Mouse (Mus musculus) lung, embryonic 14.5 days (tissue): ENCODE results near the gene Cnot6l. TPM values are rescaled to one million over a fixed set of nuclear protein-coding genes. Genes with fewer than 3 reads are reported as not detected.

Source experiments
- ATAC-seq: fragments of 200-750 bp; cut with Nextera tagmentation; 2 replicates; pipeline ENCODE4 v1.8.0; 2017; ENCODE audit warnings: mild to moderate bottlenecking, moderate TSS enrichment, moderate library complexity; ENCODE audit not compliant: insufficient read depth
- DNase-seq: peaks from one replicate; pipeline ENCODE4 v3.0.0-alpha.2; 2015
- H3K27ac ChIP-seq: fragments of 300-500 bp; sonication (generic); 2 replicates; pipeline ENCODE4 v1.5.1; 2014; ENCODE audit warnings: low read depth, mild to moderate bottlenecking, moderate library complexity
- H3K27me3 ChIP-seq: fragments of 300-500 bp; sonication (generic); 2 replicates; pipeline ENCODE4 v1.6.1; 2014; ENCODE audit warnings: low read length, control low read depth; ENCODE audit not compliant: insufficient read depth
- H3K36me3 ChIP-seq: fragments of 300-500 bp; sonication (generic); 2 replicates; pipeline ENCODE4 v1.6.1; 2014; ENCODE audit warnings: control low read depth; ENCODE audit not compliant: insufficient read depth
- H3K4me1 ChIP-seq: fragments of 300-500 bp; sonication (generic); 2 replicates; pipeline ENCODE4 v1.6.1; 2014; ENCODE audit warnings: antibody characterized with exemption, control low read depth; ENCODE audit not compliant: insufficient read depth
- H3K4me2 ChIP-seq: fragments of 300-500 bp; sonication (generic); 2 replicates; pipeline ENCODE4 v1.6.1; 2014; ENCODE audit warnings: mild to moderate bottlenecking
- H3K4me3 ChIP-seq: fragments of 300-500 bp; sonication (generic); 2 replicates; pipeline ENCODE4 v1.5.1; 2014; ENCODE audit warnings: low read depth, low read length
- H3K9ac ChIP-seq: fragments of 300-500 bp; sonication (generic); 2 replicates; pipeline ENCODE4 v1.6.1; 2014
- H3K9me3 ChIP-seq: fragments of 300-500 bp; sonication (generic); 2 replicates; pipeline ENCODE4 v1.6.1; 2016; ENCODE audit warnings: low read depth, low read length, control low read depth
- CTCF ChIP-seq: IDR thresholded peaks from 2 replicates; pipeline ENCODE4 v1.5.1; 2016; ENCODE audit warnings: antibody characterized with exemption, low read depth
- WGBS: fragments of 180-500 bp; shearing (Covaris S2); extraction: QIAGEN DNeasy Blood & Tissue Kit; methylation state at CpG from one replicate; pipeline ENCODE4 v1.1.7; 2014; 5-methylcytosine and 5-hydroxymethylcytosine counted together
- polyA plus RNA-seq: library from polyadenylated mRNA; unstranded; fragments of >200 nt; fragmentation: Nextera tagmentation; extraction: Ambion mirVana; gene quantifications from 2 replicates; pipeline ENCODE4 v1.2.1, GENCODE M21; 2014

Cnot6l gene
- polyA plus RNA-seq, 1 experiment from 2014 or later = 27.4 TPM

DNA sequence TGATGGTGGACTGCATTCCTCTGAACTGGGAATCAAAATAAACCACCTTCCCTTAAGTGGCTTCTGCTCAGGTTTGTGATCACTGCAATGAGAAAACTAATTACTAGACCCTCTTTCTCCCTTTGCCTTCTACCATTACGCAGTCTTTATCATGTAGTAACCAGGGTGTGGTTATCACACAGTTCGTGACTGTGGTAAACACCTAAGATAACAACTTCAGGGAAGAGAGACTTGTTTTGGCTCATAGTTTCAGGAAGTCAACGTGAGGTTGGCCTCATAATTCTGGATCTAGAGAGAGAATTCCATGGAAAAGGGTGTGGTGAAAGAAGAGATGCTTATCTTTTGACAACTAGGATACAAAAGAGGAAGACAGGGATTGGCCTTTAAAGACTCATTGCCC lies 36.3 kb upstream of the Cnot6l start:
- ATAC-seq = no peak
- no peak for DNase-seq
- Histone ChIP-seq H3K27ac (no peak overlapping the region), H3K4me3 (no peak overlapping the region), H3K36me3 (no peaks in the 10 kb centered on the region), H3K4me2 (no peak overlapping the region), H3K4me1 (no peaks in the 10 kb centered on the region), H3K9ac (no peak overlapping the region), H3K27me3 (no peaks in the 10 kb centered on the region), H3K9me3 (no peaks in the 10 kb centered on the region)
- no peak for TF ChIP-seq CTCF
- 68% methylated on average over 3 of the region's 3 CpGs for WGBS

GRCm38 (mm10) chr5:96198271-96198670 lies 34.3 kb upstream of the Cnot6l start:
- ATAC-seq (no peak), DNase-seq (no peak)
- H3K4me3 ChIP-seq = no peak overlapping the region
- H3K4me2 ChIP-seq = no peak overlapping the region
- TF ChIP-seq CTCF = no peak
- H3K4me1 ChIP-seq = no peaks in the 10 kb centered on the region
- no peak overlapping the region for H3K9ac ChIP-seq
- no peaks in the 10 kb centered on the region for H3K27me3 ChIP-seq
- H3K27ac ChIP-seq = no peak overlapping the region
- WGBS = 74% methylated on average over 6 of the region's 6 CpGs
- no peaks in the 10 kb centered on the region for H3K36me3 ChIP-seq
- no peaks in the 10 kb centered on the region for H3K9me3 ChIP-seq

DNA sequence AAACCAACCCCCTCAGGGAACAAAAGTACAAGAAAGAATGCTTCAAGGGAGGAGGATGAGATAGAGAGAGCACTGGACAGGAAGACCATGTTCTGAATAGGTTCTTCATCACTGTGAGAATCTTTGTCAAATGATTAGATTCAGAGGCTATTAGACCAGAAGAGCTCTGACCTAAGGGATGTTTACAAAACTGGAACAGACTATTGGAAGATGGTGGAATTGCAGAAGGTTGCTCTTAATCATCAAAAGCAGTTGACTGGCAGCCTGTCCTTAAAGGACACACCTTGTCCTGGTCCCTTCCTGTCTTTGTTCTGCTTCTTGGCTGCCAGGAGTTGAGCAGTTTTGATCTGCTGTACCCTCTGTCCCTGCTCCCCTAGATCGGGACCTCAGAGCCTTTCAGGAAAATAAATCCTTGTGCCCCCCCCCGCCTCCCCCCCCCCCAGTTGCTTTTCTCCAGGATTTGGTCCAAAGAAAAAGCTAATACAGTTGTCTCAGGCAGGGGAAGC lies 32.6 kb upstream of the Cnot6l start:
- H3K4me1 ChIP-seq = no peaks in the 10 kb centered on the region
- H3K9me3 ChIP-seq = no peaks in the 10 kb centered on the region
- no peak for TF ChIP-seq CTCF
- no peak overlapping the region for H3K4me2 ChIP-seq
- DNase-seq (peak; percentile 34), ATAC-seq (peak; percentile 28; the same call in 1 of the 2 replicates)
- H3K9ac ChIP-seq = no peak overlapping the region
- H3K36me3 ChIP-seq = no peaks in the 10 kb centered on the region
- no peaks in the 10 kb centered on the region for H3K27me3 ChIP-seq
- WGBS = 45% methylated on average over 2 of the region's 2 CpGs
- H3K27ac ChIP-seq = no peak overlapping the region
- H3K4me3 ChIP-seq = no peak overlapping the region

DNA sequence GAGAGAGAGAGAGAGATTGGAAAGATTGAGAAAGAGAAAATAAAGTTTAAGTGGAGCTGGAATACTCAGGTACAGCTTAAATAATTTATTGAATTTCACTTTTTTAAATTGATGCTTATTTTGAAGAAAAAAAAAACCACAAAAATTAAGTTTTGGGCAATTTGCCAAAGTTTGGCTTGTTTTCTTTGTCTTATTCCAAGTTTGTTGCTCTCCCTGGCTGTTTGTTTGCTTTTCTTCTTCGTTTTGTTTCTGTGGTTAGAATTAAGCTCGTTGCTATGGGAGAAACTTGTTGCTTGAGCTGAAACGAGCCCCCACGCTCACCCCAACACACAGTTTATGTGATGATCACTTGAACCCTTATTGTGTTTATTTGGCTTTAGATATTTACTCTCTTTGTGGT lies 27.3 kb upstream of the Cnot6l start:
- 35% methylated on average over 4 of the region's 4 CpGs for WGBS
- ATAC-seq (no peak), DNase-seq (no peak)

DNA sequence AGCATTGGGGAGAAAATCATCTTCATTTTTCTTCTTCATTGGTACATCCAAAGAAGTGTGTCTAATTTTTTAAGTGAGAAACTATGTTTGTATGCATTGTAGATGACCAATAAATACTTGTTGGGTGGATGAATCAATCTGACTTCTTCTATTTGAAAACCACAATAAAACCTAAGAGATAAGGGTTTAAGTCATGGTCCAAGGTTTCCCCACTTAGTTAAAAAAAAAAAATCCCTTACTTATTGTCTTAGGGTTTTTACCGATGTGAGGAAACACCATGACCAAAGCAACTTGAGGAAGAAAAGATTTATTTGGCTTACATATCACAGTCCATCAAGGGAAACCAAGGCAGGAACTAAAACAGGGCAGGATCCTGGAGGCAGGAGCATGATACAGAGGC lies 25.8 kb upstream of the Cnot6l start:
- H3K36me3 ChIP-seq = no peaks in the 10 kb centered on the region
- DNase-seq (no peak), ATAC-seq (no peak)
- no peaks in the 10 kb centered on the region for H3K27me3 ChIP-seq
- H3K9me3 ChIP-seq = no peaks in the 10 kb centered on the region
- WGBS = 91% methylated on average over 1 of the region's 1 CpGs
- no peak overlapping the region for H3K9ac ChIP-seq
- H3K4me3 ChIP-seq = no peak overlapping the region
- H3K4me1 ChIP-seq = no peaks in the 10 kb centered on the region
- no peak overlapping the region for H3K27ac ChIP-seq
- no peak overlapping the region for H3K4me2 ChIP-seq
- TF ChIP-seq CTCF = no peak

More for the DNA sequence above, 27.3 kb upstream of the Cnot6l start:
- no peak overlapping the region for H3K4me3 ChIP-seq
- H3K9ac ChIP-seq = no peak overlapping the region
- H3K9me3 ChIP-seq = no peaks in the 10 kb centered on the region
- no peak for TF ChIP-seq CTCF
- no peaks in the 10 kb centered on the region for H3K36me3 ChIP-seq
- H3K4me2 ChIP-seq = no peak overlapping the region
- H3K27me3 ChIP-seq = no peaks in the 10 kb centered on the region
- H3K4me1 ChIP-seq = no peaks in the 10 kb centered on the region
- no peak overlapping the region for H3K27ac ChIP-seq

DNA sequence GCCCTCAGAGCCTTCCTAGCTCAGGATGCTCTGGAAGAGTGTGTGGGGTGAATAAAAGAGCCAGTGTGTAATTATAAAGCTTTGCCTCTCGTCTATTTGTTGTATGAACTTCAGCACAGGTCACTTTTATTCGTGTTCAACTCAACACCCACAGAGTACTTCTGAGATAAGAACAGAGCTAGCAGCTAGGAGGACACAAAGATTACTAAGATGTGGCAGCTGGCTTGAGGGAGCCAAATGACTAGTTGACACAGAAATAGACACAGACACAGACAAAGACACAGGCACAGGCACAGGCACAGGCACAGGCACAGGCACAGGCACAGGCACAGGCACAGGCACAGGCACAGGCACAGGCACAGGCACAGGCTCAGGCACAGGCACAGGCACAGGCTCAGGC lies 20.0 kb upstream of the Cnot6l start:
- Histone ChIP-seq H3K4me1 (no peaks in the 10 kb centered on the region), H3K27me3 (no peaks in the 10 kb centered on the region), H3K9ac (no peak overlapping the region), H3K36me3 (no peaks in the 10 kb centered on the region), H3K9me3 (no peaks in the 10 kb centered on the region), H3K4me3 (no peak overlapping the region), H3K27ac (no peak overlapping the region), H3K4me2 (no peak overlapping the region)
- 28% methylated on average over 2 of the region's 2 CpGs for WGBS
- no peak for TF ChIP-seq CTCF
- DNase-seq (no peak), ATAC-seq (no peak)

DNA sequence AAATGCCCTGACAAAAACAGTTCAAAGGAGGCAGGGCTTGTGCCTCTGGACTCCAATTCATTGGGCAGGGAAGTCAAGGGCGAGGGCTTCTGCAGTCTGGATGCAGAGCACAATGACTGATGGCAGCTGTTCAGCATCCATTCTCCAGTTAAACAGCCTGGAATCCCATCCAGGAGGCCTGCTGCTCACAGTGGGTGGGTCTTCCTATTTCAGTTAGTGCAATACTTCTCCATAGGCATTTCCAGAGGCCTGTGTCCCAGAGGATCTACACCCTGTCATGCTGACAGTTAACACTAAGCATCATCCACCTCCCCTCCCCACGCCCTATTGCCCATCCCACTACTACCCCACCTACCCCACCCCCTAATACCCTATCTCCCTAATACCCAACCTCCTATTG lies 19.2 kb upstream of the Cnot6l start:
- Histone ChIP-seq H3K9ac (no peak overlapping the region), H3K27me3 (no peaks in the 10 kb centered on the region), H3K9me3 (no peaks in the 10 kb centered on the region), H3K4me1 (no peaks in the 10 kb centered on the region), H3K36me3 (no peaks in the 10 kb centered on the region), H3K4me3 (no peak overlapping the region), H3K4me2 (no peak overlapping the region), H3K27ac (no peak overlapping the region)
- no peak for DNase-seq
- WGBS = 76% methylated on average over 2 of the region's 2 CpGs
- peak; percentile 28; the same call in 1 of the 2 replicates for ATAC-seq
- no peak for TF ChIP-seq CTCF
